Mouse (Mus musculus): ENCODE measurements at regions not wholly inside any gene's neighbourhood (a gene's known extent, or its start where the extent isn't known, plus 50 kb on each side); places are given as distances from the start of the nearest gene placed in this dataset.

- Histone ChIP-seq H3K4me3 (replicated peaks; ENCODE audit: low read length) (no peak overlapping the region), H3K4me1 (replicated peaks; ENCODE audit: low read depth, low read length) (no peaks in the 10 kb centered on the region), H3K27me3 (ENCODE audit: insufficient read depth, low read length) (no peaks in the 10 kb centered on the region), H3K9me3 (ENCODE audit: low read length) (no peaks in the 10 kb centered on the region), H3K36me3 (ENCODE audit: insufficient read depth, low read length) (no peaks in the 10 kb centered on the region)
- no peak for TF ChIP-seq CTCF (conservative IDR thresholded peaks at IDR 0.05; ENCODE audit: low read length)
Observed at GRCm38 (mm10) chr1:83631394-83631793, 223.4 kb upstream of the Sphkap start.

GRCm38 (mm10) chr1:83587258-83587657, 179.3 kb upstream of the Sphkap start:
- Histone ChIP-seq H3K27me3 (ENCODE audit: insufficient read depth, low read length) (no peaks in the 10 kb centered on the region), H3K9me3 (ENCODE audit: low read length) (no peaks in the 10 kb centered on the region), H3K36me3 (ENCODE audit: insufficient read depth, low read length) (no peaks in the 10 kb centered on the region), H3K4me1 (replicated peaks; ENCODE audit: low read depth, low read length) (no peaks in the 10 kb centered on the region), H3K4me3 (replicated peaks; ENCODE audit: low read length) (no peak overlapping the region)
- TF ChIP-seq CTCF (conservative IDR thresholded peaks at IDR 0.05; ENCODE audit: low read length) (no peak), POU5F1 (IDR thresholded peaks at IDR 0.05; ENCODE audit: borderline replicate concordance, low read length) (no peak), NANOG (IDR thresholded peaks at IDR 0.05; ENCODE audit: borderline replicate concordance, low read length) (no peak)

GRCm38 (mm10) chr1:83583041-83583440, 175.0 kb upstream of the Sphkap start:
- no peak overlapping the region for H3K4me3 ChIP-seq (replicated peaks; ENCODE audit: low read length)
- no peak for TF ChIP-seq NANOG (IDR thresholded peaks at IDR 0.05; ENCODE audit: borderline replicate concordance, low read length)
- no peaks in the 10 kb centered on the region for H3K9me3 ChIP-seq (ENCODE audit: low read length)
- no peaks in the 10 kb centered on the region for H3K36me3 ChIP-seq (ENCODE audit: insufficient read depth, low read length)
- H3K4me1 ChIP-seq (replicated peaks; ENCODE audit: low read depth, low read length), result no peaks in the 10 kb centered on the region
- no peaks in the 10 kb centered on the region for H3K27me3 ChIP-seq (ENCODE audit: insufficient read depth, low read length)

- TF ChIP-seq CTCF (conservative IDR thresholded peaks at IDR 0.05; ENCODE audit: low read length), result no peak
- TF ChIP-seq POU5F1 (IDR thresholded peaks at IDR 0.05; ENCODE audit: borderline replicate concordance, low read length), result no peak
- H3K4me3 ChIP-seq (replicated peaks; ENCODE audit: low read length), result no peak overlapping the region
- no peaks in the 10 kb centered on the region for H3K36me3 ChIP-seq (ENCODE audit: insufficient read depth, low read length)
- no peaks in the 10 kb centered on the region for H3K4me1 ChIP-seq (replicated peaks; ENCODE audit: low read depth, low read length)
- H3K9me3 ChIP-seq (ENCODE audit: low read length), result no peaks in the 10 kb centered on the region
- no peaks in the 10 kb centered on the region for H3K27me3 ChIP-seq (ENCODE audit: insufficient read depth, low read length)
Observed at GRCm38 (mm10) chr1:83569991-83570390, 162.0 kb upstream of the Sphkap start.

GRCm38 (mm10) chr1:83568746-83569145, 160.7 kb upstream of the Sphkap start:
- Histone ChIP-seq H3K4me3 (replicated peaks; ENCODE audit: low read length) (no peak overlapping the region), H3K36me3 (ENCODE audit: insufficient read depth, low read length) (no peaks in the 10 kb centered on the region), H3K4me1 (replicated peaks; ENCODE audit: low read depth, low read length) (no peaks in the 10 kb centered on the region), H3K27me3 (ENCODE audit: insufficient read depth, low read length) (no peaks in the 10 kb centered on the region), H3K9me3 (ENCODE audit: low read length) (no peaks in the 10 kb centered on the region)
- TF ChIP-seq POU5F1 (IDR thresholded peaks at IDR 0.05; ENCODE audit: borderline replicate concordance, low read length) (no peak), CTCF (conservative IDR thresholded peaks at IDR 0.05; ENCODE audit: low read length) (no peak), NANOG (IDR thresholded peaks at IDR 0.05; ENCODE audit: borderline replicate concordance, low read length) (no peak)

GRCm38 (mm10) chr1:83551617-83552016, 143.6 kb upstream of the Sphkap start:
- no peak overlapping the region for H3K4me3 ChIP-seq (replicated peaks; ENCODE audit: low read length)
- no peaks in the 10 kb centered on the region for H3K9me3 ChIP-seq (ENCODE audit: low read length)
- no peaks in the 10 kb centered on the region for H3K36me3 ChIP-seq (ENCODE audit: insufficient read depth, low read length)
- no peaks in the 10 kb centered on the region for H3K4me1 ChIP-seq (replicated peaks; ENCODE audit: low read depth, low read length)
- no peaks in the 10 kb centered on the region for H3K27me3 ChIP-seq (ENCODE audit: insufficient read depth, low read length)
- TF ChIP-seq CTCF (conservative IDR thresholded peaks at IDR 0.05; ENCODE audit: low read length), result no peak
- TF ChIP-seq NANOG (IDR thresholded peaks at IDR 0.05; ENCODE audit: borderline replicate concordance, low read length), result no peak
- no peak for TF ChIP-seq POU5F1 (IDR thresholded peaks at IDR 0.05; ENCODE audit: borderline replicate concordance, low read length)

GRCm38 (mm10) chr1:83535461-83535860, 127.5 kb upstream of the Sphkap start:
- TF ChIP-seq NANOG (IDR thresholded peaks at IDR 0.05; ENCODE audit: borderline replicate concordance, low read length) (no peak), CTCF (conservative IDR thresholded peaks at IDR 0.05; ENCODE audit: low read length) (no peak), POU5F1 (IDR thresholded peaks at IDR 0.05; ENCODE audit: borderline replicate concordance, low read length) (no peak)
- no peaks in the 10 kb centered on the region for H3K36me3 ChIP-seq (ENCODE audit: insufficient read depth, low read length)
- H3K4me3 ChIP-seq (replicated peaks; ENCODE audit: low read length), result no peak overlapping the region
- H3K4me1 ChIP-seq (replicated peaks; ENCODE audit: low read depth, low read length), result peaks cover 11% of the 10 kb centered on the region
- peaks cover 4% of the 10 kb centered on the region for H3K9me3 ChIP-seq (ENCODE audit: low read length)
- no peaks in the 10 kb centered on the region for H3K27me3 ChIP-seq (ENCODE audit: insufficient read depth, low read length)

GRCm38 (mm10) chr1:83527803-83528202, 119.8 kb upstream of the Sphkap start:
- no peaks in the 10 kb centered on the region for H3K36me3 ChIP-seq (ENCODE audit: insufficient read depth, low read length)
- H3K4me3 ChIP-seq (replicated peaks; ENCODE audit: low read length), result no peak overlapping the region
- no peaks in the 10 kb centered on the region for H3K9me3 ChIP-seq (ENCODE audit: low read length)
- TF ChIP-seq NANOG (IDR thresholded peaks at IDR 0.05; ENCODE audit: borderline replicate concordance, low read length) (no peak), POU5F1 (IDR thresholded peaks at IDR 0.05; ENCODE audit: borderline replicate concordance, low read length) (no peak), CTCF (conservative IDR thresholded peaks at IDR 0.05; ENCODE audit: low read length) (no peak)
- H3K4me1 ChIP-seq (replicated peaks; ENCODE audit: low read depth, low read length), result no peaks in the 10 kb centered on the region
- no peaks in the 10 kb centered on the region for H3K27me3 ChIP-seq (ENCODE audit: insufficient read depth, low read length)

GRCm38 (mm10) chr1:83509356-83509755, 101.4 kb upstream of the Sphkap start:
- H3K9me3 ChIP-seq (ENCODE audit: low read length), result no peaks in the 10 kb centered on the region
- H3K27me3 ChIP-seq (ENCODE audit: insufficient read depth, low read length), result no peaks in the 10 kb centered on the region

More at GRCm38 (mm10) chr1:83509356-83509755, 101.4 kb upstream of the Sphkap start:
- TF ChIP-seq POU5F1 (IDR thresholded peaks at IDR 0.05; ENCODE audit: borderline replicate concordance, low read length) (no peak), NANOG (IDR thresholded peaks at IDR 0.05; ENCODE audit: borderline replicate concordance, low read length) (no peak)
- Histone ChIP-seq H3K36me3 (ENCODE audit: insufficient read depth, low read length) (no peaks in the 10 kb centered on the region), H3K4me3 (replicated peaks; ENCODE audit: low read length) (no peak overlapping the region), H3K4me1 (replicated peaks; ENCODE audit: low read depth, low read length) (no peaks in the 10 kb centered on the region)

Measured in E14TG2a.4 (cell line).